Mouse (Mus musculus) embryonic facial prominence, embryonic 11.5 days (tissue): ENCODE results near the gene Ppfia2. TPM values are rescaled to one million over a fixed set of nuclear protein-coding genes. Genes with fewer than 3 reads are reported as not detected.

ENCODE experiments used
- ATAC-seq: fragments of 200-750 bp; cut with Nextera tagmentation; replicated peaks from 2 replicates; pipeline ENCODE4 v1.8.0; 2017; ENCODE audit warnings: low read depth; ENCODE audit not compliant: insufficient number of reproducible peaks, low FRiP score, low TSS enrichment
- DNase-seq: peaks from one replicate; pipeline ENCODE4 v3.0.0-alpha.2; 2015; ENCODE audit warnings: low spot score
- H3K27ac ChIP-seq: fragments of 300-500 bp; sonication (generic); replicated peaks from 2 replicates; pipeline ENCODE4 v1.5.1; 2014; ENCODE audit warnings: mild to moderate bottlenecking, low read depth, low read length, control low read depth
- H3K27me3 ChIP-seq: fragments of 300-500 bp; sonication (generic); 2 replicates; pipeline ENCODE4 v1.6.1; 2014; ENCODE audit warnings: mild to moderate bottlenecking, low read length, moderate library complexity, mixed read lengths; ENCODE audit not compliant: control insufficient read depth, insufficient read depth
- H3K36me3 ChIP-seq: fragments of 300-500 bp; sonication (generic); replicated peaks from 2 replicates; pipeline ENCODE4 v1.6.1; 2014; ENCODE audit warnings: low read depth, mild to moderate bottlenecking, low read length, moderate library complexity, mixed read lengths; ENCODE audit not compliant: control insufficient read depth, insufficient read depth
- H3K4me1 ChIP-seq: fragments of 300-500 bp; sonication (generic); 2 replicates; pipeline ENCODE4 v1.6.1; 2014; ENCODE audit warnings: low read length, mixed read lengths; ENCODE audit not compliant: control insufficient read depth, insufficient read depth
- H3K4me2 ChIP-seq: fragments of 300-500 bp; sonication (generic); 2 replicates; pipeline ENCODE4 v1.6.1; 2014; ENCODE audit warnings: low read depth, mild to moderate bottlenecking, control low read depth, low read length, moderate library complexity
- H3K4me3 ChIP-seq: fragments of 300-500 bp; sonication (generic); 2 replicates; pipeline ENCODE4 v1.5.1; 2014; ENCODE audit warnings: low read depth, low read length, control low read depth
- H3K9ac ChIP-seq: fragments of 300-500 bp; sonication (generic); replicated peaks from 2 replicates; pipeline ENCODE4 v1.6.1; 2014; ENCODE audit warnings: mild to moderate bottlenecking, control low read depth, low read length
- H3K9me3 ChIP-seq: fragments of 300-500 bp; sonication (generic); replicated peaks from 2 replicates; pipeline ENCODE4 v1.6.1; 2016; ENCODE audit warnings: mild to moderate bottlenecking, low read length, inconsistent platforms, mixed read lengths; ENCODE audit not compliant: control insufficient read depth
- WGBS: fragments of 180-500 bp; shearing (Covaris S2); extraction: QIAGEN DNeasy Blood & Tissue Kit; methylation state at CpG from one replicate; pipeline ENCODE4 v1.1.7; 2014; 5-methylcytosine and 5-hydroxymethylcytosine counted together
- polyA plus RNA-seq: library from polyadenylated mRNA; unstranded; fragments of >200 nt; fragmentation: Nextera tagmentation; extraction: Ambion mirVana; gene quantifications from 2 replicates; pipeline ENCODE4 v1.2.1, GENCODE M21; 2014

The Ppfia2 gene
- polyA plus RNA-seq, 1 experiment from 2014 or later = 1.4 TPM

GRCm38 (mm10) chr10:106975193-106976141 is 505.3 kb downstream of the Ppfia2 start:
- no peak for ATAC-seq
- no peak overlapping the region for H3K4me2 ChIP-seq
- no peaks in the 10 kb centered on the region for H3K4me1 ChIP-seq
- H3K27me3 ChIP-seq = no peaks in the 10 kb centered on the region
- H3K9ac ChIP-seq = no peak overlapping the region
- no peaks in the 10 kb centered on the region for H3K9me3 ChIP-seq
- no peak overlapping the region for H3K27ac ChIP-seq
- DNase-seq = no peak
- H3K4me3 ChIP-seq = no peak overlapping the region
- WGBS = 81% methylated on average over 13 of the region's 13 CpGs
- H3K36me3 ChIP-seq = no peaks in the 10 kb centered on the region
